Mouse (Mus musculus) hindbrain, embryonic 10.5 days (tissue): ENCODE data around the gene Sdhaf1. TPM values are rescaled to one million over a fixed set of nuclear protein-coding genes. Genes with fewer than 3 reads are reported as not detected.

Experiments
- DNase-seq: peaks from one replicate; pipeline ENCODE4 v3.0.0-alpha.2; 2017; ENCODE audit warnings: low spot score
- H3K27ac ChIP-seq: fragments of 300-500 bp; sonication (generic); 2 replicates; pipeline ENCODE4 v1.5.1; 2016; ENCODE audit warnings: mild to moderate bottlenecking, moderate library complexity
- H3K27me3 ChIP-seq: fragments of 300-500 bp; sonication (generic); 2 replicates; pipeline ENCODE4 v1.6.1; 2016; ENCODE audit warnings: mild to moderate bottlenecking; ENCODE audit not compliant: poor library complexity, insufficient read depth, severe bottlenecking
- H3K36me3 ChIP-seq: fragments of 300-500 bp; sonication (generic); 2 replicates; pipeline ENCODE4 v1.6.1; 2016; ENCODE audit warnings: mild to moderate bottlenecking, moderate library complexity
- H3K4me1 ChIP-seq: fragments of 300-500 bp; sonication (generic); replicated peaks from 2 replicates; pipeline ENCODE4 v1.6.1; 2016; ENCODE audit warnings: mild to moderate bottlenecking
- H3K4me3 ChIP-seq: fragments of 300-500 bp; sonication (generic); 2 replicates; pipeline ENCODE4 v1.5.1; 2016; ENCODE audit warnings: mild to moderate bottlenecking, moderate library complexity
- H3K9me3 ChIP-seq: fragments of 300-500 bp; sonication (generic); 2 replicates; pipeline ENCODE4 v1.6.1; 2016; ENCODE audit warnings: mild to moderate bottlenecking, moderate library complexity
- WGBS: fragments of 180-500 bp; shearing (Covaris S2); methylation state at CpG from one replicate; pipeline ENCODE4 v1.1.7; 2016; 5-methylcytosine and 5-hydroxymethylcytosine counted together
- polyA plus RNA-seq: library from polyadenylated mRNA; unstranded; fragments of >200 nt; fragmentation: Nextera tagmentation; extraction: Ambion mirVana; gene quantifications from 2 replicates; pipeline ENCODE4 v1.2.1, GENCODE M21; 2016

The Sdhaf1 gene
- polyA plus RNA-seq, 1 experiment from 2014 or later: 23.1 TPM

DNA sequence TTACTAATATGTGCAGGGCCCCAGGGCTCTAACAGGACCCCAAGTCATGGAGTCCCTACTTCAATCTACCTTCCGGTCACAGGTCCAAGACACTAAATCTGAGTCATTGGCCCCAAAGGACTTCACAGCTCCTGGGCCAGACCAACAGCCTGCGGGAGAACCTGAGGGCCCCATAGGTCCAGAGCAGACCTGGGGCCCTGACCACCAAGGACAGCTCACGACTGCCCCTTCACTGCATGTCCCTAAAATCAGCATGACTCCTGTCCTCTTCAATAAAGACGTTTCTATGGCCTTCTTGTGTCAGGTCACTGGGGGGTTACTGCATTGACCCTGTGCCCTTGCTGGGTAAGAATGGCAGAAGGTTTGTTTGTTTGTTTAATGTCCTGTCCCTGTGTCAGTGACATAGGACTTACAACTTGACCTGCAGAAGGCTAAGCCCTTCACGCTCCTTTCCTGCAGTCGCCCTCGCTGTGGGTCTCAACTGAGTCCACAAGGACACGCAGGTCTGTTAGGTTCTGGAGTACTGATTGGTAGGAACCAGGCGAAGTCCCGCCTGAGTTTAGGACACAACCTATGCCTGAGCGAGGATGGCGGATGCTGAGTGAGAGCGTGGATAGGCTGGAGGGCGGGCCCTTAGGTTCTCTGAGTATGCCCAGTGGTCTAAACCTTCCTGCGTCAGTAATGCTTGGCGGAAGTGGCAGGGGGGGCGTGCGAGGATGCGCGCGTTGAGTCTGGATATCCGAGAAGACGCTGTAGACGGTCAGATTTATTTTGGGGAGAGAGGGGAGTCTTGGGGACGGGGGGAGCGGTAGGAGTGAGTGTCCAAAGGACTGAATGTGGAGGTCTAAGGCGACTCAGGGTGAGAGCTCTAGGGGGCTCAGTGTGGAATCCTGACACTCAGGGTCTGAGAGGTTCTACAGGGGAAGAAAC is 15.4 kb downstream of the Sdhaf1 start, which contains the start of gene Alkbh6:
Alkbh6 (plus strand) TSS at position 642 of the 930 bp plus-strand sequence.
- Histone ChIP-seq H3K36me3 (peaks cover 62% of the 10 kb centered on the region), H3K27ac (peak within 1 kb of the TSS; percentile 81), H3K4me3 (peak within 1 kb of the TSS; percentile 80), H3K9me3 (peaks cover 6% of the 10 kb centered on the region; the same call in 1 of the 2 replicates), H3K27me3 (no peaks in the 10 kb centered on the region), H3K4me1 (peaks cover 22% of the 10 kb centered on the region)
- 4% methylated on average over 27 of the region's 27 CpGs for WGBS
- peak; percentile 92 for DNase-seq

- peaks cover 7% of the 10 kb centered on the region; the same call in 1 of the 2 replicates for H3K9me3 ChIP-seq
- DNase-seq: no peak
- no peaks in the 10 kb centered on the region for H3K27me3 ChIP-seq
- H3K4me1 ChIP-seq: peaks cover 22% of the 10 kb centered on the region
- H3K36me3 ChIP-seq: peaks cover 64% of the 10 kb centered on the region
- H3K4me3 ChIP-seq: no peak overlapping the region
- no peak overlapping the region for H3K27ac ChIP-seq
- WGBS: 92% methylated on average over 16 of the region's 16 CpGs
These were observed 17.5 kb downstream of the Sdhaf1 start for GRCm38 (mm10) chr7:30306083-30306779.

- peaks cover 90% of the 10 kb centered on the region for H3K36me3 ChIP-seq
- H3K27me3 ChIP-seq: no peaks in the 10 kb centered on the region
- no peak overlapping the region for H3K4me3 ChIP-seq
- 55% methylated on average over 3 of the region's 3 CpGs for WGBS
- H3K4me1 ChIP-seq: no peaks in the 10 kb centered on the region
- DNase-seq: peak; percentile 33
- peaks cover 7% of the 10 kb centered on the region; the same call in 1 of the 2 replicates for H3K9me3 ChIP-seq
- no peak overlapping the region for H3K27ac ChIP-seq
These were observed 22.8 kb downstream of the Sdhaf1 start for GRCm38 (mm10) chr7:30300914-30301313.

DNA sequence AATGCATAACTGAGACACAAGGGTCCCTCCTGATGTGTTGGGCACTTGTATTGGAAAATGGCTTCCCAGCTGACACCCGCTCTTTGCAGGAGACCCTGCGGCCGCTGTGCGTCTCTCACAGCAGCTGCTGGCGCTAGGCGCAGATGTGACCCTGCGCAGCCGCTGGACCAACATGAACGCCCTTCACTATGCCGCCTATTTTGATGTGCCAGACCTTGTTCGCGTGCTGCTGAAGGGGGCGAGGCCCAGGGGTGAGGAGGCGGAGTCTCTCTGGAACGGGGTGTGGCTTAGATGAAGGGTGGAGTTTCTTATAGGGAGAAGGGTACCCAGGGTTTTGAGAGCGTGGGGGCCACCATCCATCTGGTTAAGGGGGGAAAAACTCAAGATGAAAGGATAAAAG is 26.4 kb downstream of the Sdhaf1 start:
- H3K36me3 ChIP-seq: peaks cover 92% of the 10 kb centered on the region
- DNase-seq: no peak
- 86% methylated on average over 16 of the region's 16 CpGs for WGBS

DNA sequence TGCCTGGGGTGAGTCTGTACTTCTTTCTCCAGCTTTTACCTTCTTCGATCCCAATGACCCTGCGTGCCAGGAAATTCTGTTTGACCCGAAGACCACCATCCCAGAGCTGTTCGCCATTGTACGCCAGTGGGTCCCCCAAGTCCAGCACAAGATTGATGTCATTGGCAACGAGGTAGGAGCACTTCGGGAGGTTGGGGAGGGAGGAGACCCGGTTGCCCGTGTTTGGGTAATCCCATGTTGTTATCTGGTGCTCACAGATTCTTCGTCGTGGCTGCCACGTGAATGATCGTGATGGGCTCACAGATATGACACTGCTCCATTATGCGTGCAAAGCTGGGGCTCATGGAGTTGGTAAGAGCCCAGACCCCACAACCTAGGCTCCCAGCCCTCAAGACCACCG is 26.9 kb downstream of the Sdhaf1 start:
- 96% methylated on average over 15 of the region's 15 CpGs for WGBS
- Histone ChIP-seq H3K9me3 (no peaks in the 10 kb centered on the region), H3K36me3 (peaks cover 88% of the 10 kb centered on the region), H3K4me1 (peaks cover 21% of the 10 kb centered on the region), H3K27me3 (no peaks in the 10 kb centered on the region), H3K27ac (no peak overlapping the region), H3K4me3 (no peak overlapping the region)
- no peak for DNase-seq

More for the DNA sequence above, 26.4 kb downstream of the Sdhaf1 start:
- Histone ChIP-seq H3K4me1 (peaks cover 17% of the 10 kb centered on the region), H3K9me3 (no peaks in the 10 kb centered on the region), H3K27ac (no peak overlapping the region), H3K4me3 (no peak overlapping the region), H3K27me3 (no peaks in the 10 kb centered on the region)

DNA sequence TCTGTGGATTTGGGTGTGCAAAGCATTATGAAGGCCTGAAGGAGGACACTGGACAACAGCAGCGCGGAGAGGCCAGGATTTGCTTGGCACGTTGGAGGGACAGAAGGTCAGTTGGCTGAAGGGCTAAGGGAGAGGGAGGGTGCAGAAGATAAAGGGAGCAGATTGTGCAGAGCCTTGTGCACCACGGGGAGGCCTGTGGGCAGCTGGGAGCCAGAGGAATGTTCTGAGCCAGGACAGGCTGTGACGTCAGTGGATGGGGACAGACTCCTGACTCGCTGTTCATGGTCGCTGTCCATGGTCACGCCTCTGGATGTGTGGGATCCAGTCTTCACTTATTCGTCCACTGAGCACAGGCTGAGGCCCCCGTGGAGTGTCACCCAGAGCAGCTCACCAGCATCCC is 28.6 kb downstream of the Sdhaf1 start:
- no peaks in the 10 kb centered on the region for H3K9me3 ChIP-seq
- H3K4me1 ChIP-seq: peaks cover 32% of the 10 kb centered on the region
- 73% methylated on average over 10 of the region's 10 CpGs for WGBS
- no peak overlapping the region for H3K27ac ChIP-seq
- no peak overlapping the region; the same call in 1 of the 2 replicates for H3K4me3 ChIP-seq
- no peak for DNase-seq
- no peaks in the 10 kb centered on the region for H3K27me3 ChIP-seq
- peaks cover 73% of the 10 kb centered on the region for H3K36me3 ChIP-seq

GRCm38 (mm10) chr7:30294296-30294695 is 29.4 kb downstream of the Sdhaf1 start:
- 89% methylated on average over 5 of the region's 5 CpGs for WGBS
- H3K4me1 ChIP-seq: peaks cover 40% of the 10 kb centered on the region

DNA sequence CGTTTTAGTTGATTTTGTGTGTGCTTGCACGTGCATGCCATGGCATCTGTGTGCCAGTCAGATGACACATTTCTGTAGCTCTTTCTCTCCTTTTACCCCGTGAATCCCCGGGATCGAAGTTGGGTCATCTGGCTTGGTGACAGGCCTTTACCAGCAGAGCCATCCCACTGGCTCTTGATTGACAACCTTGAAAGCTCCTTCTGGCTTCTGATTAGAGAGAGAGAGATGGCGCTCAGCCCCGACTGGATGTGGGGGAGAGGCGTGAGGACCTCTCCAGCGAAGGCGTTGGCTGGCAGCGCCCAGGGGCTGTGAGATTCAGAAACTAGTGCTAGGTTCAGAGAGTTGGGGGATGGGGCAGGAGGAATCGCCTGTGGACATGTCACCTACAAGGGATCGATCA is 29.9 kb downstream of the Sdhaf1 start:
- 0 out of 2 replicates have a peak overlapping the region, but pooled peaks have one; percentile 6 for H3K4me3 ChIP-seq
- 83% methylated on average over 13 of the region's 13 CpGs for WGBS
- H3K36me3 ChIP-seq: peaks cover 60% of the 10 kb centered on the region
- no peaks in the 10 kb centered on the region for H3K27me3 ChIP-seq
- DNase-seq: no peak
- no peaks in the 10 kb centered on the region for H3K9me3 ChIP-seq
- H3K27ac ChIP-seq: no peak overlapping the region
- H3K4me1 ChIP-seq: peaks cover 43% of the 10 kb centered on the region

More at GRCm38 (mm10) chr7:30294296-30294695, 29.4 kb downstream of the Sdhaf1 start:
- Histone ChIP-seq H3K4me3 (no peak overlapping the region), H3K27ac (no peak overlapping the region), H3K27me3 (no peaks in the 10 kb centered on the region), H3K9me3 (no peaks in the 10 kb centered on the region), H3K36me3 (peaks cover 65% of the 10 kb centered on the region)
- DNase-seq: no peak

GRCm38 (mm10) chr7:30291215-30292131 is 32.2 kb downstream of the Sdhaf1 start, which contains the start of gene Clip3:
TSS of gene Clip3 (plus strand) at chr7:30291728.
- 7% methylated on average over 35 of the region's 35 CpGs for WGBS

DNA sequence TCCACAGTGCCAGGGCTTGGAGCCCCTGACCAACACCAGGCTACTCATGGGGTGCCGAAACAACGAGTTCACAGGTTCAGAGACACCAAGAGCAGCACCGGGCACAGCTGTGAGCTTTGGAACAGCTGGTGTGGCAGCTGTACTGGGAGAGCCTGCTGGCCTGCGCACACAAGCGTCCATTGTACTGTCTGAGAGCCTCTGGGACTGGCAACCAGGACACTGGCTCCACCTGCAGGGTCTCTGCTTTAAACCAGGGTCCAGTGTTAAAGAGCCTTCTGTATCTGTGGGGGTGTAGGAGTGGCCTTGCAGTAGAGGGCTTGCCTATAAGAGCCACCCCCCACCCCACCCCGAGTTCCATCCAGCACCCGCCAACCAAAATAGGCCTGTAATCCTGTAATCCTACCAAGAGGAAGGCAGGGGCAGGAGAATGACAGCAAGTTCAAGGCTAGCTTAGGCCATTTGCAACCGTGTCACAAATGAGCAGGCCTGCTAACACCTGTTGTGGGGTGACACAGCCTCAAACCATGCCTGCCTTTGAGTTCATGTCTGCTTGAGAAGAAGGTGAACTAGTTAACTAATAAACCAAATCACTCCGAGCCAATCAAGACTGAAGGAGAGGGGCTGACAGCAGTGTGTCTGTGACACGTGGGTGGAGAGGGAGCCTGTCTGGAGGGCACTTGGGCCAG is 33.8 kb downstream of the Sdhaf1 start:
- Histone ChIP-seq H3K36me3 (peaks cover 20% of the 10 kb centered on the region), H3K9me3 (no peaks in the 10 kb centered on the region), H3K4me1 (peaks cover 49% of the 10 kb centered on the region), H3K4me3 (peak overlapping the region; percentile 11), H3K27me3 (no peaks in the 10 kb centered on the region), H3K27ac (peak overlapping the region; percentile 73)
- DNase-seq: peak; percentile 53
- 59% methylated on average over 10 of the region's 10 CpGs for WGBS

More at GRCm38 (mm10) chr7:30291215-30292131, 32.2 kb downstream of the Sdhaf1 start, which contains the start of gene Clip3:
- no peaks in the 10 kb centered on the region for H3K27me3 ChIP-seq
- peak within 1 kb of the TSS; percentile 95 for H3K27ac ChIP-seq
- H3K4me3 ChIP-seq: peak within 1 kb of the TSS; percentile 85
- peaks cover 37% of the 10 kb centered on the region for H3K36me3 ChIP-seq
- peaks cover 49% of the 10 kb centered on the region for H3K4me1 ChIP-seq
- peak; percentile 86 for DNase-seq
- H3K9me3 ChIP-seq: no peaks in the 10 kb centered on the region

- Histone ChIP-seq H3K4me1 (peaks cover 47% of the 10 kb centered on the region), H3K27ac (peak overlapping the region; percentile 73), H3K27me3 (no peaks in the 10 kb centered on the region), H3K36me3 (peaks cover 14% of the 10 kb centered on the region), H3K9me3 (no peaks in the 10 kb centered on the region), H3K4me3 (peak overlapping the region; percentile 11)
- no peak for DNase-seq
- 68% methylated on average over 7 of the region's 7 CpGs for WGBS
These were observed 34.5 kb downstream of the Sdhaf1 start for GRCm38 (mm10) chr7:30289071-30289713.
